Mouse (Mus musculus) ES-CJ7 (cell line): ENCODE measurements around the gene Rps5.
A peak's percentile ranks its signal among the peaks of the same experiment; 100 is the strongest.
"Not testable (repeated sequence)": the region's sequence is repeated elsewhere in the genome, so short reads cannot be mapped to it uniquely, and the experiment has no call there.

Experiments used
- DNase-seq: peaks from one replicate; pipeline ENCODE4 v3.0.0; 2011; ENCODE audit warnings: low read depth, low spot score

Gene Rps5

GRCm38 (mm10) chr7:12927693-12928589 is 5.9 kb downstream of the Rps5 start:
- peak; percentile 42 for DNase-seq

GRCm38 (mm10) chr7:12933615-12934140 is 11.6 kb downstream of the Rps5 start:
- DNase-seq: peak; percentile 55

GRCm38 (mm10) chr7:12934808-12935207 is 12.7 kb downstream of the Rps5 start:
- DNase-seq: no peak

- not testable (repeated sequence) for DNase-seq
Observed at GRCm38 (mm10) chr7:12937254-12937803, 15.2 kb downstream of the Rps5 start.

- DNase-seq: no peak
Observed at GRCm38 (mm10) chr7:12940599-12940998, 18.5 kb downstream of the Rps5 start.

GRCm38 (mm10) chr7:12943488-12943887 is 21.4 kb downstream of the Rps5 start:
- DNase-seq: peak; percentile 71

GRCm38 (mm10) chr7:12949032-12949871 is 27.2 kb downstream of the Rps5 start:
- DNase-seq: peak; percentile 99

GRCm38 (mm10) chr7:12949872-12950229 is 27.8 kb downstream of the Rps5 start:
- no peak for DNase-seq

GRCm38 (mm10) chr7:12954896-12955295 is 32.8 kb downstream of the Rps5 start:
- DNase-seq: peak; percentile 74

GRCm38 (mm10) chr7:12957511-12957910 is 35.4 kb downstream of the Rps5 start:
- DNase-seq: no peak

GRCm38 (mm10) chr7:12958948-12959347 is 36.9 kb downstream of the Rps5 start:
- DNase-seq: no peak

GRCm38 (mm10) chr7:12959718-12960117 is 37.6 kb downstream of the Rps5 start:
- peak; percentile 76 for DNase-seq

GRCm38 (mm10) chr7:12961511-12962141 is 39.5 kb downstream of the Rps5 start:
- DNase-seq: peak; percentile 92

GRCm38 (mm10) chr7:12965678-12966091 is 43.6 kb downstream of the Rps5 start, which contains the start of gene Zfp324:
Gene Zfp324 (plus strand): TSS chr7:12965838.
- DNase-seq: peak; percentile 90

GRCm38 (mm10) chr7:12966104-12966845 is 44.2 kb downstream of the Rps5 start:
- DNase-seq: peak; percentile 33

GRCm38 (mm10) chr7:12970906-12971305 is 48.8 kb downstream of the Rps5 start:
- peak; percentile 53 for DNase-seq
